Mouse (Mus musculus) limb, embryonic 14.5 days (tissue): ENCODE data around the gene Npw. TPM values are rescaled to one million over a fixed set of nuclear protein-coding genes. Genes with fewer than 3 reads are reported as not detected.
A peak's percentile ranks its signal among the peaks of the same experiment; 100 is the strongest.

ENCODE experiments used
- ATAC-seq: fragments of 200-750 bp; cut with Nextera tagmentation; 2 replicates; pipeline ENCODE4 v1.8.0; 2017; ENCODE audit warnings: low read depth, moderate number of reproducible peaks, moderate TSS enrichment; ENCODE audit not compliant: low FRiP score
- DNase-seq: peaks from one replicate; pipeline ENCODE4 v3.0.0-alpha.2; 2015; ENCODE audit warnings: low spot score
- H3K27ac ChIP-seq: fragments of 300-500 bp; sonication (generic); replicated peaks from 2 replicates; pipeline ENCODE4 v1.5.1; 2014; ENCODE audit warnings: low read depth, mild to moderate bottlenecking, low read length, moderate library complexity, mixed read lengths
- H3K27me3 ChIP-seq: fragments of 300-500 bp; sonication (generic); 2 replicates; pipeline ENCODE4 v1.6.1; 2014; ENCODE audit warnings: low read length, mixed read lengths; ENCODE audit not compliant: control insufficient read depth, insufficient read depth
- H3K36me3 ChIP-seq: fragments of 300-500 bp; sonication (generic); 2 replicates; pipeline ENCODE4 v1.6.1; 2014; ENCODE audit warnings: mild to moderate bottlenecking, low read length, moderate library complexity, mixed read lengths; ENCODE audit not compliant: control insufficient read depth, insufficient read depth
- H3K4me1 ChIP-seq: fragments of 300-500 bp; sonication (generic); 2 replicates; pipeline ENCODE4 v1.6.1; 2014; ENCODE audit warnings: antibody characterized with exemption, low read length, mixed read lengths; ENCODE audit not compliant: control insufficient read depth, insufficient read depth
- H3K4me2 ChIP-seq: fragments of 300-500 bp; sonication (generic); replicated peaks from 2 replicates; pipeline ENCODE4 v1.6.1; 2014; ENCODE audit warnings: low read depth, mild to moderate bottlenecking, low read length, moderate library complexity; ENCODE audit not compliant: severe bottlenecking
- H3K4me3 ChIP-seq: fragments of 300-500 bp; sonication (generic); replicated peaks from 2 replicates; pipeline ENCODE4 v1.5.1; 2014; ENCODE audit warnings: low read length
- H3K9ac ChIP-seq: fragments of 300-500 bp; sonication (generic); 2 replicates; pipeline ENCODE4 v1.6.1; 2014; ENCODE audit warnings: mild to moderate bottlenecking, low read depth, low read length, moderate library complexity; ENCODE audit not compliant: severe bottlenecking
- H3K9me3 ChIP-seq: fragments of 300-500 bp; sonication (generic); 2 replicates; pipeline ENCODE4 v1.6.1; 2016; ENCODE audit warnings: low read length; ENCODE audit not compliant: control insufficient read depth
- POLR2A ChIP-seq: fragments of 200-500 bp; IDR thresholded peaks from 2 replicates; pipeline ENCODE4 v1.8.0; 2012; ENCODE audit warnings: inconsistent platforms, mild to moderate bottlenecking, moderate library complexity, borderline replicate concordance; ENCODE audit not compliant: insufficient read depth, insufficient read length; ENCODE audit errors: extremely low read depth
- WGBS: fragments of 180-500 bp; shearing (Covaris S2); extraction: QIAGEN DNeasy Blood & Tissue Kit; methylation state at CpG from one replicate; pipeline ENCODE4 v1.1.7; 2014; 5-methylcytosine and 5-hydroxymethylcytosine counted together
- polyA plus RNA-seq, 2 experiments: library from polyadenylated mRNA; depleted of rRNA in 1 of 2; stranded (reverse) in 1 of 2; unstranded in 1 of 2; fragments of >200 nt; fragmentation: Nextera tagmentation in 1 of 2; extraction: Ambion mirVana in 1 of 2; gene quantifications; 2 replicates each; pipeline versions ENCODE4 v1.2.1 to v1.2.3; 2012 to 2014

The Npw gene
- polyA plus RNA-seq, 2 experiments = 0.41 to 0.58 TPM

DNA sequence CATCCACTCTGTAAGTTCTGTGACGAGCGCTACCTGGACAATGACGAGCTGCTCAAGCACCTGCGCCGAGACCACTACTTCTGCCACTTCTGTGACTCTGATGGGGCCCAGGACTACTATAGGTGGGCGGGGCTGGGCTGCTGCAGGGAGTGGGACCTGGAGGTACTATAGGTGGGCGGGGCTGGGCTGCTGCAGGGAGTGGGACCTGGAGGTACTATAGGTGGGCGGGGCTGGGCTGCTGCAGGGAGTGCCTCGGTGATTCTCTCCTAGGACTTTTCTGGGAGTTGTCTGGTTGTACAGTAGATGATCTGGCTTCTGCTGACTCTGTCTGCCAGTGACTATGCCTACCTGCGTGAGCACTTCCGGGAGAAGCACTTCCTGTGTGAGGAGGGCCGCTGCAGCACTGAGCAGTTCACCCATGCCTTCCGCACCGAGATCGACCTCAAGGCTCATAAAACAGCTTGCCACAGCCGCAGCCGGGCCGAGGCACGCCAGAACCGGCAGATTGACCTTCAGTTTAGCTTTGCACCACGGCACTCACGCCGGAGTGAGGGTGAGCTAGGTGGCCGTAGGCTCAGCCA lies 19.3 kb upstream of the Npw start:
- H3K4me3 ChIP-seq = no peak overlapping the region
- H3K9me3 ChIP-seq = no peaks in the 10 kb centered on the region
- no peaks in the 10 kb centered on the region for H3K27me3 ChIP-seq
- H3K9ac ChIP-seq = no peak overlapping the region
- no peak for ATAC-seq
- WGBS = 88% methylated on average over 24 of the region's 24 CpGs
- H3K4me2 ChIP-seq = no peak overlapping the region
- peaks cover 59% of the 10 kb centered on the region for H3K36me3 ChIP-seq
- no peak for DNase-seq
- no peak overlapping the region for H3K27ac ChIP-seq
- no peaks in the 10 kb centered on the region for H3K4me1 ChIP-seq
- no peak for TF ChIP-seq POLR2A

- H3K4me2 ChIP-seq = no peak overlapping the region
- H3K27me3 ChIP-seq = no peaks in the 10 kb centered on the region
- 93% methylated on average over 5 of the region's 5 CpGs for WGBS
- H3K9me3 ChIP-seq = no peaks in the 10 kb centered on the region
- H3K9ac ChIP-seq = no peak overlapping the region
- TF ChIP-seq POLR2A = no peak
- peaks cover 5% of the 10 kb centered on the region for H3K4me1 ChIP-seq
- H3K36me3 ChIP-seq = peaks cover 53% of the 10 kb centered on the region
- H3K4me3 ChIP-seq = no peak overlapping the region
- ATAC-seq (no peak), DNase-seq (no peak)
- H3K27ac ChIP-seq = no peak overlapping the region
Measured at GRCm38 (mm10) chr17:24676877-24677276, 18.6 kb upstream of the Npw start.

- TF ChIP-seq POLR2A = no peak
- Histone ChIP-seq H3K4me1 (peaks cover 12% of the 10 kb centered on the region), H3K27me3 (no peaks in the 10 kb centered on the region), H3K4me3 (no peak overlapping the region), H3K4me2 (no peak overlapping the region), H3K27ac (no peak overlapping the region), H3K9ac (no peak overlapping the region), H3K36me3 (peaks cover 47% of the 10 kb centered on the region), H3K9me3 (no peaks in the 10 kb centered on the region)
- ATAC-seq = no peak
- WGBS = 74% methylated on average over 2 of the region's 2 CpGs
- peak; percentile 61 for DNase-seq
Measured at GRCm38 (mm10) chr17:24676187-24676586, 17.9 kb upstream of the Npw start.

GRCm38 (mm10) chr17:24674277-24674676 lies 16.0 kb upstream of the Npw start:
- H3K36me3 ChIP-seq = peaks cover 28% of the 10 kb centered on the region
- H3K4me3 ChIP-seq = no peak overlapping the region
- peaks cover 21% of the 10 kb centered on the region for H3K4me1 ChIP-seq
- H3K9ac ChIP-seq = no peak overlapping the region
- H3K9me3 ChIP-seq = no peaks in the 10 kb centered on the region
- whole genome bisulfite sequencing = 85% methylated on average over 7 of the region's 7 CpGs
- no peaks in the 10 kb centered on the region for H3K27me3 ChIP-seq
- no peak overlapping the region for H3K27ac ChIP-seq
- no peak for DNase-seq
- ATAC-seq = no peak
- TF ChIP-seq POLR2A = no peak
- no peak overlapping the region for H3K4me2 ChIP-seq

- TF ChIP-seq POLR2A = no peak
- Histone ChIP-seq H3K4me3 (no peak overlapping the region), H3K4me1 (peaks cover 26% of the 10 kb centered on the region), H3K27me3 (no peaks in the 10 kb centered on the region), H3K27ac (no peak overlapping the region), H3K9me3 (no peaks in the 10 kb centered on the region), H3K4me2 (peak overlapping the region; percentile 16), H3K36me3 (peaks cover 7% of the 10 kb centered on the region), H3K9ac (peak overlapping the region; percentile 28; the same call in 1 of the 2 replicates)
- ATAC-seq (no peak), DNase-seq (no peak)
- 23% methylated on average over 5 of the region's 5 CpGs for WGBS
Measured at GRCm38 (mm10) chr17:24672141-24672540, 13.9 kb upstream of the Npw start.

DNA sequence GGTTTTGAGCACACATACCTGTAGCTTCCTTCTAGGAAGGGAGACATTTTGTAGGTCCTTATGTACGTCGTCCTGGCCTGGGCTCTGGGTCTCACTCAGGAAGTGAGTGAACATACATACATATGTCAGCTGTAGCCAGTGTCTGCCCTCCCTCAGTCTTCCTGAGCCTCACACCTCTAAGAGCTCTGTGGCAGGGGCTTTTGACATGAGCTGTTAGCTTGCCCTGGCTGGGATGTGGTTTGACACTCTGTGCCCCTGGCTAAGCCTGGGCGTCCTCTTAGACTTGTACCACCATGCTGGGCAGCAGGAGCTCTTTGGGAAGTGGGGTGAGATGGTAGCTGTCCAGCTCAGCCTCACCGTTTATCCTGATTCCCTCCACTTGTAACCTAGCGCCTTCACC lies 13.1 kb upstream of the Npw start:
- H3K9me3 ChIP-seq = no peaks in the 10 kb centered on the region
- DNase-seq (no peak), ATAC-seq (no peak)
- no peaks in the 10 kb centered on the region for H3K27me3 ChIP-seq
- H3K4me2 ChIP-seq = peak overlapping the region; percentile 77; the same call in 1 of the 2 replicates
- peak overlapping the region; percentile 93; the same call in 1 of the 2 replicates for H3K9ac ChIP-seq
- 61% methylated on average over 5 of the region's 5 CpGs for WGBS
- no peaks in the 10 kb centered on the region for H3K36me3 ChIP-seq
- H3K4me1 ChIP-seq = peaks cover 26% of the 10 kb centered on the region
- H3K4me3 ChIP-seq = 0 out of 2 replicates have a peak overlapping the region, but pooled peaks have one; percentile 94
- no peak for TF ChIP-seq POLR2A
- H3K27ac ChIP-seq = no peak overlapping the region
